Mouse (Mus musculus) ovary, postnatal 10 days (tissue): Measurements from ENCODE around the gene Sat2.
"Not testable (repeated sequence)": the region's sequence is repeated elsewhere in the genome, so short reads cannot be mapped to it uniquely, and the experiment has no call there.

Experiments used
- DNase-seq: peaks from one replicate; pipeline ENCODE4 v3.0.0; 2022; ENCODE audit warnings: low spot score

Sat2 gene

DNA sequence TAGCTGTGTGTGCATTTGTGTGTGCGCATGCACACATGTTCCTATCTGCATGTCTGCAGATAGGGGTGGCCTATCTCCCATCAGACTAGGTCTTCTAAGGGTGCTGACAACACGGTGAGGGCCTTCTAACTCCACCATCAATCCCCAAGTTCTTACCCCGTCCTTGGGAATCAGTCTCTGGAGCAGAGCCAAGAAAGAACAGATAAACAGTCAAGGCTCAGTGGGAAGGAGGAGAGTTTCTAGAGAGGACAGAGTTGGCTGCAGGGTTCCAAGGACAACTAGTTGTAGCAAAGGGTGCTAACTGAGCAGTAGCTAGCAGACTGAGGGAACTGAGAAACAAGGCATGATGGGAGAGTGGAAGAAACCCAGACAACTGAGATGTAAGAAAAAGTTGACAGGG lies 20.1 kb upstream of the Sat2 start:
- DNase-seq: no peak

DNA sequence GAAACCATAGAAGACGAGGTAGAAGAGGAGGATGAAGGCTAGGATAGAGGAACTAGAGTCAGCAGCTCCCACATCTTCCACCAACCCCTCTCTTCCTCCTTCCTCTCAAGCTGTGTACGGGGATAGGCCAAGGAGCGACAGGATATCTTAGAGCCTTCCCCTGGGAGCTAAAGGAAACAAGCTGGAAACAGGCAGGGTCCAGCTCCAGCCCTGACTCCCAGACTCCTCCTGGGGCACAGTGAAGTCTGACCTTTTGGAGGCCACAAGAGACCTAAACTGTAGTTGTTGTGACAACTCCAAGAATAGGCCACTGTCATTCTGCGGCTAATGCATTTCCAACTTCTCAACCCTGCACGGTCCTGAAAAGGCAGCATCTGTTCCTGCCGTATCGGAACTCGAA lies 18.3 kb upstream of the Sat2 start:
- DNase-seq: no peak

DNA sequence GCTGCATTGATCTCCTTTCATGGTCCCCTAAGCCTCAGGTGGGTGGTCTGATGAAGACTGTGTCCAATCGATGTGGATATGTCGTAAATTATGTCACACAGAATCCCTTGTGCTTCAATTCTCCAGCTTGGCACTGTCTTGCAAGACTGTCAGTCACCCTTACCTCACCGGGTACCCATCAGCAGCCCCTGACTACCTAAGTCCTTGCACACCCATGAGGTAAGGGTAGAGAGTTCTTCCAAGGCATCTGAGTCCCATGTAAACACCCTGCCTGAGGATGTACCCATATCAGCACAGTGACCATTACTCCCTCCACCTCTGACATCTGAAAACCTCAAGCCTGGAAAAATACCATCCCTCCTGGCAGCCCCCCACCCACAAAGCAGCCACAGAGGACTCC lies 17.5 kb upstream of the Sat2 start:
- no peak for DNase-seq

DNA sequence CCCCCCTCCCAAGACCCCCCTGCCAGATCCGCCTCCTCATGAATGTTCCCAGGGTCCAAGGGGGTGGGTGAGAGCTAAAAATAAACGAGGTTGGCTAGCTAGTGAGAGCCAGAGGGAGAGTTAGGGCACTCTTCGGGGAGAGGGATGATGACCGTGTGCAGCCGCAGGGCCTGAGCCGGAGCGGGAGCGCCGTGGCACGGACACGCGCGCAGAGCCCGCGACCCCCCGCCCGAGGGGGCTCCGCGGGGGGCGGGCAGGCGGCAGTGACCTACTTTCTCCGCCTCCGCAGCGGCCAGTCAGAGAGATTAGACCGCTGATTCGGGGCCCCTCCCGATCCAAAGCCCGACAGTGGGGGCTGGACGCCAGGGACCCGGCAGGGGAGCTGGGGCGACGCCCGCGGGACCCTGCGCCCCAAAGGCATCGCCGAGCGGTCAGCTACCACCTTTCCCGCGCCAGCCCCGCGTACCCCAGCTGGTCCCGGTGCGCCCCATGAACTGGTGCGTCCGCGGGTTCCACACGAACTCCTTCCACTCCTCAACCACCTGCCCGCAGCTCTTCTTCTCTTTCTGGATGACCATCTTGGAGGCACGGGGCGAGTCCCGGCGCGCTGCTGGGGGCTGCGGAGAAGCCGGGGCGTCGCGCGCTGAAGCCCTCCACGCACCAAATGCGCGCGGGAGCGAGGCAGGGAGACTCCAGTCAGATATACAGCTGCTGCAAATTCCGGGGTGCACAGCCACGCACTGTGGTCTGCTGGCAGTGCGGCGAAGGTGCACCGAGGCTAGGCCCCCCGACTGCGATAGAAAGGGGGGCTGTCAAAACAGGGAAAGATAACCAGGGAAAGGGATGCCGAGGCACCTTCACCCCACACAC lies 16.8 kb upstream of the Sat2 start:
- DNase-seq: no peak

DNA sequence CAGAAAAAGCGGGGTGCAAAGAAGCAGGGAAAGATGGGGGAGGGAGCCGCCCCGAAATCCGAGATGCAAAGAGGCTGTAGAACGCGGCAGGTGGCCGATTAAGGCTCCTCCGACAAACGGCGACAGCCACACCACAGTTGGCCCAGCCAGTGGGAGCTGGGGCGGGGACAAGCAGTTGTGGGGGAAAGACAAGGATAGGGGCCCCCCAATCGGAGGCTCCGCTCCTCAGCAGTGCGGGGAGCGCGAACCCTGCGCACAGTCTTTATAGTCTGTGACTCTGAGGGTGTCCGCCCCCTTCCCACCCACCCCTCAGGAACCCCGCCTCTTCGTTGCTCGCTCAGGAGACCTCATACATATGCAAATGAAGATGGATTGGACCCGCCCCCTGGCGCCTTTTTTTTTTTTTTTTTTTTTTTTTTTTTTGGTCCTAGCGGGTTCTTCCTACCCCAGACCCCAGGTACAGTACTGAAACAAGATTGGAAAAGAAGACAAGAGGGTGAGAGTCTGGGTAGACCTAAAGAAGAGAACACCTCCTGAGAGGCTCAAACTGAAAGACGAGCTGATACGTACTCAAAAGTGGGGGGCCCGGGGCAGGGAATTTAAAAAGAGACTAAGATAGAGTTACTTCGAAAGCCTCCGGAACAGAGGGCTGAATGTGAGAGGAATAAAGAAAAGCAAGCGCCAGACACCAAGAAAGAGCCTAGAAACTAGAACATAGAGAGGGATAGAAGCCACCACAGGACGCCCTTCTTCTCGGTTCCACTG lies 15.9 kb upstream of the Sat2 start, which contains the start of gene Atp1b2:
TSS of gene Atp1b2 (minus strand) at position 217 of the 765 bp plus-strand sequence.
- DNase-seq: peak; percentile 63

DNA sequence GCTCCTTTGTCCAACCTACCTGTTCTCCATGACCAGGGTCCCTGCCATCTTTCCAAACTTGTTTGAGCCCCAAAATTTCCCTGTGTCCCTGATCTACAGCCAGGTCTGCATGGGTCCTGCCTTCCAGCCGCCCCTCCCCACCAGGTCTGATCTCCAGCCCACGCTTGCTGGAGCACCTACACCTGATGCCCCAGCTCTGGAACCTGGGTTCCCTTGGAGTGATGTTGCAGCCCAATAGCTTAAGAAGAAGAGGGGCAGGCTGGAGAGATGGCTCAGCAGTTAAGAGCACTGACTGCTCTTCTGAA lies 15.4 kb upstream of the Sat2 start:
- DNase-seq: no peak

DNA sequence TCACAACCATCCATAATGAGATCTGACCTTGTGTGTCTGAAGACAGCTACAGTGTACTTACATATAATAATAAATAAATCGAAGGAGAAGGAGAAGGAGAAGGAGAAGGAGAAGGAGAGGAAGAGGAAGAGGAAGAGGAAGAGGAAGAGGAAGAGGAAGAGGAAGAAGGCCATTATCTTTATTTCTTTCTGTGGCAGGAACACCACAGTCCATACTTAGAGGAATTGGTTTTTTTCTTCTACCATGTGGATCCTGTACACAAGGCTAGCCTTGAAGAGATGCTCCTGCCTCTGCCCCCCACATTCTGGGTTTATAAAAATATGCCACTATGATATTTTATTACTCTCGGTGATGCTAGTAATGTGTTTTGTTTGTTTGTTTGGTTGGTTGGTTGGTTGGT lies 15.0 kb upstream of the Sat2 start:
- DNase-seq: no peak

DNA sequence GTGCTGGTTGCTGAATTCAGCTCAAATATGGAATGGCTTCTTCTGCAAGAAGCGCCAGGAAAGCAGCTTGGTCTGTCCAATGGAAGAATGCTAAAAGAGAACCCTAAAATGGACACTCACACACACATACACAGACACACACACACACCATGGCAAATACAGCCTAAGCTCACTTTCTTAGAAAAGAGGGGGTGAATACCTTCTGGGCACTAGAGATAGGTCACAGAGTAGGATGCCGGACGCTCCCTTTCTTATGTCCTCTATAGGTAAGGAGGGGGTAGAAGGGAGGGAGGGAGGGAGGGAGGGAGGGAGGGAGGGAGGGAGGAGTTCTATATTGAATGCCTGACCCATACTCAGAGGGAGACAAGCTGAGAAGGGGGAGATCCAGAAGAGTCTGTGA lies 13.3 kb upstream of the Sat2 start:
- no peak for DNase-seq

DNA sequence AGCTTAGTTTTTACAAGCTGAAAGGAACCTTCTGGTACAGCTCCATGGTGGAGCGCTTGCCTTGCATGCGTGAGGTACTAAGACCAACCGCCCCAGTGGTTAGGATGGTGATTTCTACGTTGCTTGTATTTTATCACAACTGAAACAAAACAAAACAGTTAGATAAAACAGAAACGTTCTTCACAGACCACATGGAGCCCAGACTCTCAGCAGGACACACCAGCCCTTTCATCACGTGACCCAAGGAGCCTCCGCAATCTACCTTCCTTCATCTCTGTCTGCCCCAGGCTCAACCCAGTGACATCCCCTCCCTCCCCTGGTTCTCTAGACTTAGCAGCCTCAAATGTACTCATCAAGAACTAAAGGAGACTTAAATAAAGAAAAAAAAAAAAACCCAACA lies 12.4 kb upstream of the Sat2 start:
- DNase-seq: no peak

DNA sequence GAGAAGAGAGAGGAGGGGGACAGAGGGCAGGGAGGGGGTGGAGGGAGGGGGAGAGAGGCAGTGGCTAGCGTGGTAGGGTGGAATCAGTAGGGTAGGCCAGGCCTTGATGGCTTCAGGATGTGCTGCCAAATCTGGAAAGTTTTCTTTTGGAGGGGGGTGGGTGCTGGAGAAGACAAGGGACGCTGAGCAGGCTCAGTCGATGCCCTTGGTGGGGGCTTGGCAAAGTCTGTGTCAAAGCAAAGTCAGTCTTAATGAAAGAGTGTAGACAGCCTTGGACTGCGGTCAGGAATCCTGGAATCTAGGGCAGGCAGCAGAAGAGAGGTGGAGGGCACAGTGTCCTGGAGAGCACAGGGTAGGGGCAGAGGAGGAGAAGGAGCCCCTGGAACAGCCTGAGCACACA lies 10.9 kb upstream of the Sat2 start:
- no peak for DNase-seq

DNA sequence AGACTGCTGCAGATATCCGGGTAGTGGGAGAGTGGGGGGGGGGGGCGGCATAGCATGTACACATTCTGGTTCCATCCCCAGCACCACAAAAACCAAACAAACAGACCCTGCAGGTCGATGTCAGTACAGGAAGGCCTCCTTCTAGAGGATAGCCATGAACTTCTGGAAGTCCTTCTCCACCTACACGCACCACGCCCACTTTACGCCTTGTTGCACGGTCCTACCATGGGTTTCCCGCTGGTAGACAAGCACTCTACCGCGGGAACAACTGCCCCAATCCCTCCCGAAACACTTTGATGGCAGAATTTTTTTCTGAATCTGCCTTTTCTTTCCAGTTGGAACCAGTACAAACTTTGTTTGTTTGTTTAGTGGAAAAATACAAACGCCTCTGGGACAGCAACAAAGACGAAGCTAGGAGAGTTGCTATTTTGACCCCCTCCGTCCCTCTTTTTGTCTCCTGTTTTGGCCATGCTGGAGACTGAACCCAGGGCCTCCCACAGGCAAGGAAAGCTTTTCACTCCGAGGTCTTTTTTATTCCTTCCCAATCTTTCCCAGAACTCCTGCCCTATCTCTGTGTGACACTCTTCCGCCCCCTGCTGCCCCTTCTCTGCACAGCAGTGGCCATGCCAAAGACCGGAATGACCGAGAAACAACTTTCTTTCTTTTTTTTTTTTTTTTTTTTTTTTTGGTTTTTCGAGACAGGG lies 8.1 kb upstream of the Sat2 start:
- DNase-seq: no peak

DNA sequence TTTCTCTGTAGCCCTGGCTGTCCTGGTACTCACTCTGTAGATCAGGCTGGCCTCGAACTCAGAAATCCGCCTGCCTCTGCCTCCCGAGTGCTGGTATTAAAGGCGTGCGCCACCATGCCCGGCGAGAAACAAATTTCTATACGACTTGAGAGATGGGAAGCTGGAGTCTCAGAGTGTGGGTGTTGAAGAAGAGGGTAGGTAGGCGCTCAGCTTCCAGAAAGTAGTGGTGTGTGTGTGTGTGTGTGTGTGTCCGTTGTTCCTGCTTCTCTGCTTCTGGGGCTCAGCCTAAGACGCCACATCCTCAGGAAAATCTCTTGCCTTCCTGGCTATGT lies 7.6 kb upstream of the Sat2 start:
- DNase-seq: not testable (repeated sequence)

DNA sequence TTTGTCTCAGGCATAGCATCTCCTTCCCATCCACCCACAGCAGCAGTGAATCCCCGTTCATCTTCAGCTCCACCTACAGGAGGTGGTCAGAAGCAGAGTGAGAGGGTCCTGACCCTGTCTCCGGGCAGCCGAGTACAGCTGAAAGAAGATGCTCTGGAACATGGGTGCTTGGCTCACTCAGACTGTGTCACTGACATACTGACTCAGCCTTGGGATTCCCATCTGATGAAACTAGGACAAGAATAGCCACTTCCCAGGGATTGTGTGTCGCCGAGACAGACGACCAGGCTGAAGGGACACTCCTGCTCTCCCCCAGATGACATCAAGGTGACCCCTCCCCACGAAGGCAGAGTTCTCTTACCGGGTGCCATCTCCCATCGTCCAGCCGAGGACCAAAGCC lies 5.0 kb upstream of the Sat2 start:
- no peak for DNase-seq

DNA sequence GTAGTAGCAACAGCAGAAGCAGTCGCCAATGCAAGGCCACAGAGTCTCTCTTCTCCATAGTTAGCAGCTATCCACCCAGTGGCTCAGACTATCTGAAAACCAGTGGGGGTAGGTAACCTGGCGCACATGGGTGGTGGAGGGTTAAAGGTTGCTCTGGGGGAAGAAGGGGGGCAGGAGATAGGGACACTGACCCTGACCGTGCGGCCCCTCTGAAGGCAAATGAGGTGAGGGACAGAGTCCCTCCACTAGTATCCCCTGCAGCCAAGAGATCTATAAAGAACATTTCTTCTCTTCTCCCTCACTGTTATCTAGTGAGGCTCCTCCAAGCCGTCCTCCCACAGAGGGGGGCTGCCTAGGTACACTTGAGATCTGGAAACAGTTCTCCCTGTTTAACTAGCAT lies 4.0 kb upstream of the Sat2 start, which contains the start of gene Shbg:
TSS of gene Shbg (minus strand) at position 101 of the 400 bp plus-strand sequence.
- no peak for DNase-seq

DNA sequence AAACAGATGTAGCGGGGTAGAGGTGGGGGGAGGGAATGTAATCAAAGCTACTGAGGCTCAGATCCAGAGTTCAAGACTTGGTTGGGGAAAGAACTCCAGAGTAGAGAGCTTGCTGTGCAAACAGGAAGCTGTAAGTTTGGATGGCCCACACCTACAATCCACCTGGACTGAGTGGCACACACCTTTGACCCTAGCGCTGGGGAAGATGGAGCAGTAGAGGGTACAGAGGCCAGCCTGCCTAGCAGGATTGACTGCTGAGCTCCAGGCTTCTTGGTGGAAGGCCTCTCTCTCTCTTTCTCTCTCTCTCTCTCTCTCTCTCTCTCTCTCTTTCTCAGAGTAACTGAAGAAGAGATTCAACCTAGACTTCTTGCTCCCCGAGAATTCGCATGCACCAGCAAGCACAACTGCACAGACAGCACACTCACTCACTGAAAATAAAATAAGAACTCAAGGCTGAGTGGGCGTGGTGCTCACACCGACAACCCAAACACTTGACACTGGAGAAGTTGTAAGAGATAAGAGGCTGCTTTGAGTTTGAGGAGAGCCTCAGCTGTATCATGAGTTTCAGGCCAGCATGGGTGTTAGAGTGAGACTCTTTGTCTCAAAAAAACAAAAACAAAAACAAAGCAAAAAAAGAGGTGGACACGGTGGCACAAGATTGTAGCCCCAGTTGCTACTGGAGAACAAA lies 1.3 kb upstream of the Sat2 start:
- no peak for DNase-seq

DNA sequence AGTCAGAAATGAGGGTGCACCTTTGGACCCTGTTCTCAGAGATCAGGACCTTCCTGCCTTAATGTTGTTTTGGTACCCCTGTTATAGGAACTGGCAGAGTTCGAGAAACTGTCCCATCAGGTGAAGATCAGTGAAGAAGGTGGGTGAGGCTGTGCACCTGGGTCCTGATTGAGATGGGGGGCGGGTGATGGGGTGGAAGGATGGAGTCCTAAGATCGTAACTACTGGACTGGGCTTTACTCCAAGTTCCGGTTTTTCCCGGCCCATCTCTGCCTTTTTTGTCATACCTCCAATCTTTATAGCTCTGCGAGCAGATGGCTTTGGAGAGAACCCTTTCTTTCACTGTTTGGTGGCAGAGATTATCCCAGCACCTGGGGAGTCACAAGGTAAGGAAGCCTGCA lies 582 bp downstream of the Sat2 start:
- DNase-seq: no peak

DNA sequence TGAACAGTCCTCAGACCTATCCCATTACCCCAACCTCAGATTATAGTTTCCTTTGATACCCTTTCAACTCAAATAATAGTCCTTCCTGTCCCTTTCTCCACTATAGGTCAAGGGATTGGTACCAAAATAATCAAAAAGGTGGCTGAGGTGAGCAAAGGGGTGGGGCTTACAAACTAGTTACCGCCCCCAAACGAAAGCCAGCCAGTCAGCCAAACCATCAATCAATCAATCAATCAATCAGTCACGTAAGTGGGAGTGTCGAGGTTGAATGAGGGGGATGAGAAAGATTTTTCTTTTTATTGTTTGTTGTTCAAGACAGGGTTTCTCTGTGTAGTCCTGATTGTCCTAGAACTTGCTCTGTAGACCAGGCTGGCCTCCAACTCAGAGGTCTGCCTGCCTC lies 1.2 kb downstream of the Sat2 start:
- no peak for DNase-seq

DNA sequence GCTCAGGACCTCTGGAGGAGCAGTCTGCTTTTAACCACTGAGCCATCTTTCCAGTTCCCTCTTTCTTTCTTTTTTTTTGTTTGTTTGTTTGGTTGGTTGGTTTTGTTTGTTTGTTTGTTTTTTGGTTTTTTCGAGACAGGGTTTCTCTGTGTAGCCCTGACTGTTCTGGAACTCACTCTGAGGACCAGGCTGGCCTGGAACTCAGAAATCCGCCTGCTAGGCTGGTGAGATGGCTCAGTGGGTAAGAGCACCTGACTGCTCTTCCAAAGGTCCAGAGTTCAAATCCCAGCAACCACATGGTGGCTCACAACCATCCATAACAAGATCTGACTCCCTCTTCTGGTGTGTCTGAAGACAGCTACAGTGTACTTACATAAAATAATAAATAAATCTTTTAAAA lies 2.5 kb downstream of the Sat2 start:
- DNase-seq: not testable (repeated sequence)

DNA sequence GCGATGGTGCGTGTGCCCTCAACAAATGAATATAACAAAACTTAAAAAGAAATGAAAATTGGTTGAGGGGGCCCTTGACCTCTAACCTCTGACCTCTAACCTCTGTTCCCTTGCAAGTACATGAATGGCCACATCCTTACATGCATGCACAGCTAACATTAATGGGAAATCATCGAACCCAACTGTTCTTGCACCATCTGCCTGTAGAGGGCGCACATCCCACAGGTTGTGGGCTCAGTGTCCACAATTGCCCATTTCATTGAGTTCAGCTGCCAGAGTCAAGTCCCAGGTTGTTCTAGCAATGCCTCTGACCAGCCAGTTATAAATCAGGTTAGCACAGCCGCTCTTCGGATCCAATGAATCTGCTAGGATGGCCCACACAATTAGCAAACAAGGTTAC lies 6.5 kb downstream of the Sat2 start:
- no peak for DNase-seq

DNA sequence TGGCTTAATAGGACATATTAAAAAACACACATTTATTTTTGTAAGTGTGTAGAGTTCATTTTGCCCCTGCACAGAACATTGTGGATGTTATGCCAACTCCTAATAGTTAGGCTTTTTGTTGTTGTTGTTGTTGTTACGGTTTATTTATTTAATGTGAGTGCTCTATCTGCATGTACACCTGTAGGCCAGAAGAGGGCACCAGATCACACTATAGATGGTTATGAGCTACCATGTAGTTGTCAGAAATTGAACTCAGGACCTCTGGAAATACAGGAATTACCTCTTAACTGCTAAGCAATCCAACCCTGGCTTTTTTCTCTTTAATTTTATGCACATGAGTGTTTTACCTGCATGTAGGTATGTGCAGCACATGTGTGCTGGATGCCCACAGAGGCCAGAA lies 8.0 kb downstream of the Sat2 start:
- no peak for DNase-seq

DNA sequence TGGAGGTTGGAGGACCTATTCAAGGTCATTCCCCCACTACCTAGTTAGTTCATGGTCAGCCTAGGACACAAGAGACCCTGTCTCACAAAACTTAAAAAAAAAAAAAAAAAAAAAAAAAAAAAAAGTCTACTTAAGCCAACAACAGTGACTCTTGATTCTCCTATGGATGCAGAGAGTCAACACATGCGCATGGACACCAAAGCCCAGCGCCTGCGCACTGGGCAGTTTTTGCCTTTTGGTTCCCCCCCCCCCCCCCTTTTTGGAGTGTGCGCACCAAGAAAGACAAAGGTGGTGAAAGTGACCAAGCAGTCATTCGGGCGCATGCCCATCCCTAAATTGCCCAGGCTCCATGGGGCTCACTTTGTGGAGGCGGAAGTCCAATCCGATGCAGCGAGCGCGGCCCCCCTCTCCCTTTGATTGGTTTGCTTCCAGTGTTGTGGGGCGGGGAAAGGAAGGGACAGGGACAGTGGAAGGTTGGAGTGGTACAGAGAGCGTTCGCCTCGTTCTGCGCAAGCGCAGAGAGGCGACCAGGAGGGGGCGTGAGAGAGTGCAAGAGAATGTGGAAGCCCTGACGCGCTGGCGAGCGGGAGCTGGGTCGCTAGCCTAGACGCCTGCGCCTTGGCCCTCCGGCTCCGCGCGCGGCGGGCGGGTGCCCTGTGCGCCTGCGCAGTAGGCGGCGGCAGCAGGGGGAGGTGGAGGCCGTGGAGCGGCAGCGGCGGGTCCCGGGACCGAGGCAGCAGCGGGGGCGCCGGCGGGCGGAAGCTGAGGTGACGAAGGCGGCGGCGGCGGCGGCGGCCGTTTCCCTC lies 10.7 kb downstream of the Sat2 start, which contains the start of gene Fxr2:
TSS of gene Fxr2 (plus strand) at position 707 of the 806 bp plus-strand sequence.
- peak; percentile 99 for DNase-seq
